Mouse (Mus musculus): ENCODE results near the gene Hdac4. TPM values are rescaled to one million over a fixed set of nuclear protein-coding genes. Genes with fewer than 3 reads are reported as not detected.

The Hdac4 gene
- polyA plus RNA-seq, 1 experiment from 2014 or later: 21.2 TPM

GRCm38 (mm10) chr1:91927536-91928315 is 267.8 kb downstream of the Hdac4 start:
- no peak overlapping the region for H3K4me2 ChIP-seq (replicated peaks; ENCODE audit: low read depth, low read length)
- no peak overlapping the region for H3K4me3 ChIP-seq (ENCODE audit: low read depth, low read length)
- H3K9ac ChIP-seq (ENCODE audit: low read depth, low read length): no peak overlapping the region
- no peaks in the 10 kb centered on the region for H3K9me3 ChIP-seq (ENCODE audit: control insufficient read depth, low read length)
- WGBS: 92% methylated on average over 10 of the region's 10 CpGs
- no peaks in the 10 kb centered on the region for H3K36me3 ChIP-seq (ENCODE audit: control insufficient read depth, insufficient read depth, low read length)
- H3K4me1 ChIP-seq (replicated peaks; ENCODE audit: control insufficient read depth, insufficient read depth, low read length): no peaks in the 10 kb centered on the region
- no peak for DNase-seq (ENCODE audit: low spot score)
- no peaks in the 10 kb centered on the region for H3K27me3 ChIP-seq (ENCODE audit: control insufficient read depth, insufficient read depth, low read length)
- ATAC-seq (ENCODE audit: low FRiP score): no peak
- H3K27ac ChIP-seq (ENCODE audit: low read depth, low read length): no peak overlapping the region

GRCm38 (mm10) chr1:91923567-91923966 is 271.9 kb downstream of the Hdac4 start:
- no peaks in the 10 kb centered on the region for H3K27me3 ChIP-seq (ENCODE audit: control insufficient read depth, insufficient read depth, low read length)
- H3K4me1 ChIP-seq (replicated peaks; ENCODE audit: control insufficient read depth, insufficient read depth, low read length): no peaks in the 10 kb centered on the region
- no peak overlapping the region for H3K9ac ChIP-seq (ENCODE audit: low read depth, low read length)
- H3K9me3 ChIP-seq (ENCODE audit: control insufficient read depth, low read length): no peaks in the 10 kb centered on the region
- H3K27ac ChIP-seq (ENCODE audit: low read depth, low read length): no peak overlapping the region
- DNase-seq (ENCODE audit: low spot score) (no peak), ATAC-seq (ENCODE audit: low FRiP score) (no peak)
- H3K36me3 ChIP-seq (ENCODE audit: control insufficient read depth, insufficient read depth, low read length): no peaks in the 10 kb centered on the region
- H3K4me2 ChIP-seq (replicated peaks; ENCODE audit: low read depth, low read length): no peak overlapping the region
- no peak overlapping the region for H3K4me3 ChIP-seq (ENCODE audit: low read depth, low read length)
- WGBS: 95% methylated on average over 9 of the region's 9 CpGs

- H3K27ac ChIP-seq (ENCODE audit: low read depth, low read length): no peak overlapping the region
- no peak for DNase-seq (ENCODE audit: low spot score)
- no peaks in the 10 kb centered on the region for H3K27me3 ChIP-seq (ENCODE audit: control insufficient read depth, insufficient read depth, low read length)
- ATAC-seq (ENCODE audit: low FRiP score): no peak
- no peak overlapping the region for H3K4me3 ChIP-seq (ENCODE audit: low read depth, low read length)
- no peak overlapping the region for H3K4me2 ChIP-seq (replicated peaks; ENCODE audit: low read depth, low read length)
- WGBS: 91% methylated on average over 7 of the region's 7 CpGs
- H3K9ac ChIP-seq (ENCODE audit: low read depth, low read length): no peak overlapping the region
- H3K4me1 ChIP-seq (replicated peaks; ENCODE audit: control insufficient read depth, insufficient read depth, low read length): no peaks in the 10 kb centered on the region
- no peaks in the 10 kb centered on the region for H3K9me3 ChIP-seq (ENCODE audit: control insufficient read depth, low read length)
- no peaks in the 10 kb centered on the region for H3K36me3 ChIP-seq (ENCODE audit: control insufficient read depth, insufficient read depth, low read length)
These were observed 273.0 kb downstream of the Hdac4 start for GRCm38 (mm10) chr1:91922235-91923152.

GRCm38 (mm10) chr1:91921702-91922101 is 273.8 kb downstream of the Hdac4 start:
- H3K4me3 ChIP-seq (ENCODE audit: low read depth, low read length): no peak overlapping the region
- H3K9ac ChIP-seq (ENCODE audit: low read depth, low read length): no peak overlapping the region
- no peak overlapping the region for H3K4me2 ChIP-seq (replicated peaks; ENCODE audit: low read depth, low read length)
- H3K4me1 ChIP-seq (replicated peaks; ENCODE audit: control insufficient read depth, insufficient read depth, low read length): no peaks in the 10 kb centered on the region
- no peaks in the 10 kb centered on the region for H3K9me3 ChIP-seq (ENCODE audit: control insufficient read depth, low read length)
- no peak overlapping the region for H3K27ac ChIP-seq (ENCODE audit: low read depth, low read length)
- no peak for ATAC-seq (ENCODE audit: low FRiP score)
- DNase-seq (ENCODE audit: low spot score): no peak
- no peaks in the 10 kb centered on the region for H3K27me3 ChIP-seq (ENCODE audit: control insufficient read depth, insufficient read depth, low read length)
- 86% methylated on average over 4 of the region's 4 CpGs for WGBS
- H3K36me3 ChIP-seq (ENCODE audit: control insufficient read depth, insufficient read depth, low read length): no peaks in the 10 kb centered on the region

GRCm38 (mm10) chr1:91921279-91921678 is 274.2 kb downstream of the Hdac4 start:
- no peaks in the 10 kb centered on the region for H3K27me3 ChIP-seq (ENCODE audit: control insufficient read depth, insufficient read depth, low read length)
- H3K4me2 ChIP-seq (replicated peaks; ENCODE audit: low read depth, low read length): no peak overlapping the region
- no peak overlapping the region for H3K27ac ChIP-seq (ENCODE audit: low read depth, low read length)
- no peak overlapping the region for H3K4me3 ChIP-seq (ENCODE audit: low read depth, low read length)
- no peak for ATAC-seq (ENCODE audit: low FRiP score)
- H3K9me3 ChIP-seq (ENCODE audit: control insufficient read depth, low read length): no peaks in the 10 kb centered on the region
- no peaks in the 10 kb centered on the region for H3K4me1 ChIP-seq (replicated peaks; ENCODE audit: control insufficient read depth, insufficient read depth, low read length)
- no peak overlapping the region for H3K9ac ChIP-seq (ENCODE audit: low read depth, low read length)
- H3K36me3 ChIP-seq (ENCODE audit: control insufficient read depth, insufficient read depth, low read length): no peaks in the 10 kb centered on the region
- WGBS: 72% methylated on average over 5 of the region's 5 CpGs
- no peak for DNase-seq (ENCODE audit: low spot score)

GRCm38 (mm10) chr1:91920038-91920589 is 275.4 kb downstream of the Hdac4 start:
- DNase-seq (ENCODE audit: low spot score): no peak
- ATAC-seq (ENCODE audit: low FRiP score): no peak
- no peaks in the 10 kb centered on the region for H3K36me3 ChIP-seq (ENCODE audit: control insufficient read depth, insufficient read depth, low read length)
- H3K27ac ChIP-seq (ENCODE audit: low read depth, low read length): no peak overlapping the region
- no peaks in the 10 kb centered on the region for H3K4me1 ChIP-seq (replicated peaks; ENCODE audit: control insufficient read depth, insufficient read depth, low read length)
- H3K9ac ChIP-seq (ENCODE audit: low read depth, low read length): no peak overlapping the region
- H3K4me2 ChIP-seq (replicated peaks; ENCODE audit: low read depth, low read length): no peak overlapping the region
- WGBS: 50% methylated on average over 7 of the region's 7 CpGs
- H3K27me3 ChIP-seq (ENCODE audit: control insufficient read depth, insufficient read depth, low read length): no peaks in the 10 kb centered on the region
- no peak overlapping the region for H3K4me3 ChIP-seq (ENCODE audit: low read depth, low read length)
- H3K9me3 ChIP-seq (ENCODE audit: control insufficient read depth, low read length): no peaks in the 10 kb centered on the region

GRCm38 (mm10) chr1:91918257-91918800 is 277.2 kb downstream of the Hdac4 start:
- H3K4me1 ChIP-seq (replicated peaks; ENCODE audit: control insufficient read depth, insufficient read depth, low read length): no peaks in the 10 kb centered on the region
- ATAC-seq (ENCODE audit: low FRiP score) (no peak), DNase-seq (ENCODE audit: low spot score) (no peak)
- H3K4me2 ChIP-seq (replicated peaks; ENCODE audit: low read depth, low read length): no peak overlapping the region
- no peak overlapping the region for H3K4me3 ChIP-seq (ENCODE audit: low read depth, low read length)
- 88% methylated on average over 10 of the region's 10 CpGs for WGBS
- no peaks in the 10 kb centered on the region for H3K27me3 ChIP-seq (ENCODE audit: control insufficient read depth, insufficient read depth, low read length)
- H3K36me3 ChIP-seq (ENCODE audit: control insufficient read depth, insufficient read depth, low read length): no peaks in the 10 kb centered on the region
- no peaks in the 10 kb centered on the region for H3K9me3 ChIP-seq (ENCODE audit: control insufficient read depth, low read length)
- H3K9ac ChIP-seq (ENCODE audit: low read depth, low read length): no peak overlapping the region
- no peak overlapping the region for H3K27ac ChIP-seq (ENCODE audit: low read depth, low read length)

GRCm38 (mm10) chr1:91917596-91917995 is 277.9 kb downstream of the Hdac4 start:
- no peaks in the 10 kb centered on the region for H3K36me3 ChIP-seq (ENCODE audit: control insufficient read depth, insufficient read depth, low read length)
- 82% methylated on average over 2 of the region's 2 CpGs for WGBS
- no peak for DNase-seq (ENCODE audit: low spot score)

More at GRCm38 (mm10) chr1:91917596-91917995, 277.9 kb downstream of the Hdac4 start:
- Histone ChIP-seq H3K4me2 (replicated peaks; ENCODE audit: low read depth, low read length) (no peak overlapping the region), H3K27me3 (ENCODE audit: control insufficient read depth, insufficient read depth, low read length) (no peaks in the 10 kb centered on the region), H3K9me3 (ENCODE audit: control insufficient read depth, low read length) (no peaks in the 10 kb centered on the region), H3K4me1 (replicated peaks; ENCODE audit: control insufficient read depth, insufficient read depth, low read length) (no peaks in the 10 kb centered on the region), H3K4me3 (ENCODE audit: low read depth, low read length) (no peak overlapping the region), H3K27ac (ENCODE audit: low read depth, low read length) (no peak overlapping the region), H3K9ac (ENCODE audit: low read depth, low read length) (no peak overlapping the region)
- ATAC-seq (ENCODE audit: low FRiP score): no peak

Measured in hindbrain, embryonic 11.5 days (tissue).